Mouse (Mus musculus): ENCODE results near the gene Sept14.
"Not testable (repeated sequence)": the region's sequence is repeated elsewhere in the genome, so short reads cannot be mapped to it uniquely, and the experiment has no call there.

The Sept14 gene

GRCm38 (mm10) chr5:129708412-129708811, at the start of gene Sept14:
Gene Sept14 (minus strand): TSS chr5:129708512.
- in situ Hi-C loops (cut with MboI, MseI) = no loop called here

DNA sequence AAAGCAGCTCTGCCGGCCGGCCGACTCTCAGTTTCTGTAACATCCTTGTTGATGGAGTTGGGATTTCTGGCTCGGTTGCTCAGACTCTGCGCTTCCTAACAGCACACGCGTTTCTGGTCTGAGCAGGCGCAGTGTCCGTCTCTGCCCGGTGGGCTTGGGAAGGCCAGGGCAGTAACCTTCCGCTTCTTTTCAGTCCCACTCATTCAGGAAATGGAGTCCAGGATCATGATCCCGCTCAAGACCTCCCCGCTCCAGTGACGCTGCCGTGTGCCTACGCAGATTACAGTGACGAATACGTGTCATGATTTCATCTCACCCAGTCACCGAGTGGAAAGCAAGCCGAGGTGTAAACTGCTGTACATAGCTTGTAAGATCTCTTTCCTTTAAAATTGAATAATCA, 48.6 kb upstream of the Sept14 start:
- in situ Hi-C loops (cut with MboI, MseI) = no loop called here

DNA sequence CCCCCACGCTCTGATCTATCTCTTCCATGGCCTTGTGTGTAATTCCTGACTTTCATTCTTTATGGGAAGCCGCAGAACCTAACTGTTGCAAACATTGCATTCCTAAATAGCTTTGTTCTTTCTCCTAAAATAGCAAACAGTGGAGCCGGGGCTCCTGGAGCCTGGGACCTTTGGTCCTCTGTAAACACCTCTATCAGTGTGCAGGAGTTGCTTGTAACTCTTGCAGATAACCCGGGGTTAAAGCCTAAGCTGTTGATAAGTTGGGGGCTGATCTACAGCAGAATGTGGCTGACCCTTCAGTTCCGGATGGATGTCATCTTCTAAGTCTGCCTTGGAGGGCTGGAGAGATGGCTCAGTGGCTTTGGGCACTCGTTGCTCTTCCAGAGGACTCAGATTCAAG, 35.7 kb upstream of the Sept14 start:
- in situ Hi-C loops (cut with MboI, MseI) = loop anchor here (5.0 to 25.0 kb wide), 2 partner anchors 132 to 468 kb away; partner anchors contain the start of gene Tmem248

- in situ Hi-C loops (cut with MboI, MseI) = loop anchor here (5.0 to 25.0 kb wide), 2 partner anchors 131 to 469 kb away; partner anchors contain the start of gene Tmem248
Measured at GRCm38 (mm10) chr5:129742903-129743488, 34.7 kb upstream of the Sept14 start.

GRCm38 (mm10) chr5:129740976-129741375, 32.7 kb upstream of the Sept14 start:
- in situ Hi-C loops (cut with MboI, MseI) = loop anchor here (5.0 to 25.0 kb wide), 2 partner anchors 129 to 471 kb away; partner anchors contain the start of gene Tmem248

- in situ Hi-C loops (cut with MboI, MseI) = loop anchor here (25.0 kb wide), 1 partner anchor 481 kb away; the partner anchor contains the start of gene Tmem248
Measured at GRCm38 (mm10) chr5:129731021-129731420, 22.7 kb upstream of the Sept14 start.

- in situ Hi-C loops (cut with MboI, MseI) = loop anchor here (25.0 kb wide), 1 partner anchor 482 kb away; the partner anchor contains the start of gene Tmem248
Measured at GRCm38 (mm10) chr5:129730344-129730743, 22.0 kb upstream of the Sept14 start.

DNA sequence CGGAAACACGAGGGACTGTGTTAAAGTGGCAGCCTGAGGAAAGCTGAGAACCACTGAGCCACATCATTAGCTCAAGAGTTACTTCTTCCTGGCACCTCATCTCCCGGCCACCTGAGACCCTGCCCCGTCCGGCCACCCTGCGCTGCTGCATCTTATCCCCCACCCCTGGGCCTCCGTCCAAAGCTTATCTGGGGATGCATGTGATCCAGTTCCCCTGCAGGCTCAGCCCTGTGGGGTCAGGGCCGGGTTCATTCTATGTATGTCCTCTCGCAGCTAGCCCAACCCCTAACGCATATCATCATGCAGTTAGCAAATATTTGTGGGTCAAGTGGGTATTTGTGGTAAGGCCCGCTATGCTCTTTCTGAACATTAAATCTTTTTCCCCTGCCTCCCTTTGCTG, 21.0 kb upstream of the Sept14 start:
- in situ Hi-C loops (cut with MboI, MseI) = loop anchor here (25.0 kb wide), 1 partner anchor 483 kb away; the partner anchor contains the start of gene Tmem248

GRCm38 (mm10) chr5:129726784-129727183, 18.5 kb upstream of the Sept14 start:
- in situ Hi-C loops (cut with MboI, MseI) = loop anchor here (25.0 kb wide), 1 partner anchor 486 kb away; the partner anchor contains the start of gene Tmem248

DNA sequence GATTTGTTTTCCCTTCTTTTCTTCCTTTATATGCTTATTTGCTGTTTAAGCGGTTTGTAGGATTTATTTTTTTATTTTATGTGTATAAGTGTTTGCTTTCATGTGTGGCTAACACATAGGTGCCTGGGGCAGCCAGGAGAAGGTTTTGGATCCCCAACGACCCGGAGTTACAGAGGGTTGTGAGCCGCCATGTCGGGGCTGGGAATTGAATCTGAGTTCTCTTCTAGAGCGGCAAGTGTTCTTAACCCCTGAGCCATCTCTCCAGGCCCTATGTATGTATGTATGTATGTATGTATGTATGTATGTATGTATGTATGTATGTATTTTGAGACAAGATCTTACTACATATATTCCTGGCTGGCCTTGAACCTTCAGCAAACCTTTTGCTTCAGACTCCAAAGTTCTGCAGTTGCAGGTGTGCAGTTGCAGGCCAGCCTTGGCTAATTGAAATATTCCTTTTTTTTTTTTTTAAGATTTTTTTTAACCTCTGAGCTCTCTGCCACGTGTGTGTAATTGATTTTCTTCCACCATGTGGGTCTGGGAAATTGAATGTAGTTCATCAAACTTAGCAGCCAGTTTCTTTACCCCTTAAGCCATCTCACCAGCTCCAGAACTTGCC, 17.6 kb upstream of the Sept14 start:
- in situ Hi-C loops (cut with MboI, MseI) = loop anchor here (25.0 kb wide), 1 partner anchor 486 kb away; the partner anchor contains the start of gene Tmem248

DNA sequence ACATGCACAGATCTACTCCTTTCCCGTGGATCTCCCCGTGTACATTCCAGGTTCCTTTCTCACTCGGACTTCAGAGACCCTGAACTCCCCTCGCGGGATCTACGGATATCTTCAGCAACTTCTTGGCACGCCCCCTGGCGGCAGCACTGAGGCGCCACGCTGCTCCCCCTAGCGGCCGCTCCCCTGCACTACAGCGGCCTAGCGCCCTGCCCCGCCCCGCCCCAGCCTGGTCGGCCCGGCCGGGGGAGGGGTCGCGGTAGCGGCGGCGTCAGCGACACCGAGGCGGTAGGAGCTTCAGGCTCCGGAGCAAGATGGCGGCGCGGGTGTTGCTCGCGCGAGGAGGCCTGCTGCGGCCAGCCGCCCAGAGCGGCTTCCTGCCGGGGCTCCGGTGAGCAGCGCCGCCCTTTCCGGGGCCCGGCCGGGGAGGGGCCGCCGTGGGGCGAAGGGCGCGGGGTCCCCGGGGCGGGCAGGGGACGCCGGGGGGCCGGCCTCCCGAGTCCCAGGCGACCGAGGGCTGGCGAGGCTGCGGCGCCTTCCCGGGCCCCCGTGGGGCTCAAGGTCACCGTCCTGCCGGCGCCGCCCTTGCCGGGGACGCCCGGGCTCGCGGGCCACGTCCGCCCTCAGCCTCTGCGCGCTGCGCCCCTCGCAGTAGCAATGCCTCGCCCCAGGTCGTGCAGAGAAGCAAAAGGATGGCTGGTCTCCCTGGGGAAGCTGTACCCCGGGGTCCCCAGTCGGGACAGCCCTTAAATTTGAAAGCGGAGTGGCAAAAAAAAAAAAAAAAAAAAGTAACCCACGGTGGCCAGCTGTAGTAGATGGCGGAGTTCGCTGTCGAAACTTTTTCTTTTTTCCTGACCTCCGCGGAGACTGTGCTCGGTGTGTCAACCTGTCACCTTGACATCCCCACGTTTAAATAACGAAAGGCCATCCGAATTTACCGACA, 16.8 kb upstream of the Sept14 start, which contains the start of gene Nipsnap2:
Gene Nipsnap2 (plus strand): TSS at position 230 of the 940 bp plus-strand sequence.
- in situ Hi-C loops (cut with MboI, MseI) = loop anchor here (25.0 kb wide), 1 partner anchor 487 kb away; the partner anchor contains the start of gene Tmem248

DNA sequence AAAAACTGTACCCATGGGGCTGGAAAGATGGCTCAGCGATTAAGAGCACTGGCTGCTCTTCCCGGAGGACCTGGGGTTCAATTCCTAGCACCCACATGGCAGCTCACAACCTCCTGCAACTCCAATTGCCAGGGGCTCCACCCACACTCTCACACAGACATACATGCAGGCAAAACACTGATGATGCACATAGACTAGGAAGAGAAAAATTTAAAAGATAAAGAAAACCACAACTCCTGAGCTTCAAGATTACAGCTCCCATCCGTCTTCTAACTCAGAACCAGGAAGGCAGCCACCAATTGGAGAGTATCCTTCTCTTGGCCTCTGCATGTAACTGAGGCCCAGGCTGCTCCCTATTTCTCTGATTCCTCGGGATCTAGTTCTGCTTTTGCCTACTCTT, 16.0 kb upstream of the Sept14 start:
- in situ Hi-C loops (cut with MboI, MseI) = no loop called here

- in situ Hi-C loops (cut with MboI, MseI) = no loop called here
Measured at GRCm38 (mm10) chr5:129720176-129720575, 11.9 kb upstream of the Sept14 start.

DNA sequence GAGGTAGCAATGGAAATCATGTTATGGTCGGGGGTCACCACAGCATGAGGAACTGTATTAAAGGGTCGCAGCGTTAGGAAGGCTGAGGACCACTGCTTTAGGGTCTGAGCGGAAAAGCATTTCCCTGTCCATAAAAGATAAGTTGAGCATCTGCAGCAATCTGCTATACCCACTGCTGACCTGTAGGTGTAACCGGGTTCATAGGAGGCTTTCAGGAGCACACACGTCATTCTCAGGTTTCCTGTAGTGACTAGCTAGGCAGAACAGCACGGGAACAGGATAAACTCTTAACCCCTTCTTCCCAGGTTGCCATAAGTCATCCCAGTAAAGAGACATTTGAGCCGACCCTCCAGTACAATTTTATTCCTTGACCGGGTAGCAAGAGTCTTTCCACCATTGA, 8.7 kb upstream of the Sept14 start:
- in situ Hi-C loops (cut with MboI, MseI) = no loop called here

DNA sequence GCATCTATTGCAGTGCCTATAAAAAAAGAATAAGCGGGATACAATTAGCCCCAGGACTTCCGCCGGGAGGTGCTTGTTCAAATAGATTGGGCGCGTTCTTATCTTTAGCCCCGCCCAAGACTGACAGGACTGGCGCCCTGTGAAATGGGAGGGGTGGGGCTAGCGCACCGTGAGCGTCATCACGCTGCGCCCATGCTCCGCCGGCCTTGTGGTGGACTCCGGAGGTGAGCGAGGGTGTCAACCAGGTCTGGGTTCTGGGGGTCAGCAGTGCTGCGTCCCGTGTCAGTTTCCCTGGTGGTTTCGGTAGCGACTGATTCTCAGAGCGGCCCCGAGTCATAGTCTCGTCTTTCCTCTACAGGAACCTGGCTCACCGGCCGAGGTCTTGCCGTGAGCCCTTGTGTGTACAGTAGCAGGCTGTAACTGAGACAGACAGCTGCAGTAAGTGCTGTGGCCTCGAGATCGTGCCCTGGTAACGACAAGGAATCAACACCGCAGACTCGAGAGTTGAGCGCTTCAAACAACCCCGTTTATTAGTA, 7.1 kb upstream of the Sept14 start, which contains the start of gene Mrps17:
Gene Mrps17 (plus strand): TSS at position 172 of the 536 bp plus-strand sequence.
- in situ Hi-C loops (cut with MboI, MseI) = no loop called here

DNA sequence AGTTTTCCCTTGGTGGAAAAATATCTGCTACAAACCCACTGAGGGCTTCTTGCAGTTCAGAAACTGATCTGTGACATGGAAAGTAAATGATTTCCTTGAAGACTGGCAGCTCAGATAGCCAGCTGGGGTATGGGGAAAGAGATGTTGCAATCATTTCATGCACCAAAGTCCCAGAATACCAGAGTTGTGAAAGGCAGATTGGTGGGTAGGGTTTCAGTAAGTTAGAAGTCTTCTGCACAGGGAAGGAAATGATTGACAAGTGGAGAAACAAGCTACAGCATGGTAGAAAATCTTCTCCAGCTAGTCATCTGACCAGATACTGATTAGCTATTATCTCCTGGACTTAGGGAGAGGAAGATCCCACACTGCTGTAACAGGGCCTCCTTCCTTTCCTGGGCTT, 4.9 kb downstream of the Sept14 start:
- in situ Hi-C loops (cut with MboI, MseI) = no loop called here

DNA sequence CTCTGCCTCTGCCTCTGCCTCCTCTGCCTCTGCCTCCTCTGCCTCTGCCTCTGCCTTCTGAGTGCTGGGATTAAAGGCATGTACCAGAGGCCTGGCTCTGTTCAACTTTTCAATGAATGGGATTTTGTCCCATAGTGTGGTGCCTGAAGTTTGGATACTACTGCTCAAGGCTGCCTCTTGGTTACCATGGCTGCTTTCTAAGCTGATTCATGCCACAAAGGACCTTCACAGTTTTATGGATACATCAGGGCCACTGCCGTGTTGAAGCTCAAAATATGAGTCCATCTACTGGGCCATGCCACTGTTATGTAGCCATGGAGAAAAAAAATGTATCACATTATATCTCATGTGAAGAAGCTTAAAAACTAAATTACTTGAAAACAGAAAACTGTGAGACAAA, 6.6 kb downstream of the Sept14 start:
- in situ Hi-C loops (cut with MboI, MseI) = no loop called here

DNA sequence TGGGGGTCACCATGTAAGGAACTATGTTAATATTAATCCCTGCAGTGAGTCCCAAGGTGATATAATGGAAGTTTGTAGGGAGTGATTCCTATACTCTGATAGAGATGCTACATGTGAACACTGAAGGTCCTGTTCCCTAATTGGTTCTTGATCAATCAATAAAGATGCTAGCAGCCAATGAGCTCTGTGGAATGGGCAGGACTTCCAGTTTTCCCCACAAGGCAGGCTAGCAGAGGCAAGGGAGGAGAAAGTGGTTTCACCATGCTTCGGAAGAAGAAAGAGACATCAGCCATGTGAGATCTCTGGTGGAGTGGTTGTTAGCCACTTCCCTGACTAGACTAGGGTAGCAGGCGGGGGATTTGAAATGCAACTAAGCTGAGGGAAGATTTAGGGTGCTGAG, 7.8 kb downstream of the Sept14 start:
- in situ Hi-C loops (cut with MboI, MseI) = no loop called here

- in situ Hi-C loops (cut with MboI, MseI) = no loop called here
Measured at GRCm38 (mm10) chr5:129690528-129690927, 17.8 kb downstream of the Sept14 start.

- in situ Hi-C loops (cut with MboI, MseI) = no loop called here
Measured at GRCm38 (mm10) chr5:129687621-129688020, 20.7 kb downstream of the Sept14 start.

DNA sequence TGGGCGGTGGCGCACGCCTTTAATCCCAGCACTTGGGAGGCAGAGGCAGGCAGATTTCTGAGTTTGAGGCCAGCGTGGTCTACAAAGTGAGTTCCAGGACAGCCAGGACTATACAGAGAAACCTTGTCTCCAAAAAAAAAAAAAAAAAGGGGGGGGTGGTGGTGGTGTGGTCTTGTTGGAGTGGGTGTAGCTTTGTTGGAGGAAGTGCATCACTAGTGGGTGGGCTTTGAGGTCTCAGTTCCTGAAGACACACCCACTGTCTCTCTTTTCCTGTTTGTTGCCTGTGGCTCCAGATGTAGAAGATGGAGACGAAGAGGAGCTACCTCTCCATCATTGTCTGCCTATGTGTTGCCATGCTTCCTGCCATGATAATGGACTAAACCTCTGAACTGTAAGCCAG, 23.2 kb downstream of the Sept14 start:
- in situ Hi-C loops (cut with MboI, MseI) = not testable (repeated sequence)
